Mouse (Mus musculus) heart, embryonic 11.5 days (tissue): ENCODE measurements around the gene Pde8b. TPM values are rescaled to one million over a fixed set of nuclear protein-coding genes. Genes with fewer than 3 reads are reported as not detected.

ENCODE experiments used
- ATAC-seq: fragments of 200-750 bp; cut with Nextera tagmentation; replicated peaks from 2 replicates; pipeline ENCODE4 v1.8.0; 2017; ENCODE audit warnings: moderate library complexity; ENCODE audit not compliant: insufficient number of reproducible peaks, low FRiP score, low TSS enrichment
- H3K27ac ChIP-seq: fragments of 300-500 bp; sonication (generic); 2 replicates; pipeline ENCODE4 v1.5.1; 2014; ENCODE audit warnings: mild to moderate bottlenecking, low read depth, low read length
- H3K27me3 ChIP-seq: fragments of 300-500 bp; sonication (generic); 2 replicates; pipeline ENCODE4 v1.6.1; 2014; ENCODE audit warnings: mild to moderate bottlenecking, low read length, mixed read lengths; ENCODE audit not compliant: control insufficient read depth, insufficient read depth
- H3K36me3 ChIP-seq: fragments of 300-500 bp; sonication (generic); 2 replicates; pipeline ENCODE4 v1.6.1; 2014; ENCODE audit warnings: mild to moderate bottlenecking, low read length, moderate library complexity, mixed read lengths; ENCODE audit not compliant: control insufficient read depth, insufficient read depth
- H3K4me1 ChIP-seq: fragments of 300-500 bp; sonication (generic); 2 replicates; pipeline ENCODE4 v1.6.1; 2014; ENCODE audit warnings: low read length; ENCODE audit not compliant: control insufficient read depth, insufficient read depth
- H3K4me2 ChIP-seq: fragments of 300-500 bp; sonication (generic); 2 replicates; pipeline ENCODE4 v1.6.1; 2014; ENCODE audit warnings: mild to moderate bottlenecking, moderate library complexity
- H3K4me3 ChIP-seq: fragments of 300-500 bp; sonication (generic); 2 replicates; pipeline ENCODE4 v1.5.1; 2014; ENCODE audit warnings: low read depth, low read length
- H3K9ac ChIP-seq: fragments of 300-500 bp; sonication (generic); 2 replicates; pipeline ENCODE4 v1.6.1; 2014; ENCODE audit warnings: mild to moderate bottlenecking, low read depth, low read length, moderate library complexity
- H3K9me3 ChIP-seq: fragments of 300-500 bp; sonication (generic); replicated peaks from 2 replicates; pipeline ENCODE4 v1.6.1; 2016; ENCODE audit warnings: low read length; ENCODE audit not compliant: control insufficient read depth
- WGBS: fragments of 180-500 bp; shearing (Covaris S2); extraction: QIAGEN DNeasy Blood & Tissue Kit; methylation state at CpG from one replicate; pipeline ENCODE4 v1.1.7; 2014; ENCODE audit not compliant: insufficient replicate concordance; 5-methylcytosine and 5-hydroxymethylcytosine counted together
- polyA plus RNA-seq: library from polyadenylated mRNA; unstranded; fragments of >200 nt; fragmentation: Nextera tagmentation; extraction: Ambion mirVana; gene quantifications from 2 replicates; pipeline ENCODE4 v1.2.1, GENCODE M21; 2014

Pde8b gene
- polyA plus RNA-seq, result 0.69 and 1.3 TPM in 2 replicates

- Histone ChIP-seq H3K9ac (no peak within 1 kb of the TSS), H3K4me1 (no peaks in the 10 kb centered on the region; the same call in 1 of the 2 replicates), H3K27me3 (peaks cover 34% of the 10 kb centered on the region), H3K9me3 (no peaks in the 10 kb centered on the region), H3K4me3 (peak within 1 kb of the TSS; percentile 39), H3K36me3 (no peaks in the 10 kb centered on the region), H3K27ac (no peak within 1 kb of the TSS), H3K4me2 (peak within 1 kb of the TSS; percentile 80)
- ATAC-seq, result no peak
- 5% methylated on average over 37 of the region's 37 CpGs for WGBS
Measured at GRCm38 (mm10) chr13:95249511-95250456, at the start of gene Pde8b. Gene Pde8b (minus strand): TSS chr13:95250336.

- Histone ChIP-seq H3K27me3 (no peaks in the 10 kb centered on the region), H3K9ac (no peak overlapping the region), H3K9me3 (no peaks in the 10 kb centered on the region), H3K27ac (no peak overlapping the region), H3K4me3 (no peak overlapping the region), H3K36me3 (no peaks in the 10 kb centered on the region), H3K4me2 (no peak overlapping the region), H3K4me1 (no peaks in the 10 kb centered on the region)
- WGBS, result 82% methylated on average over 4 of the region's 4 CpGs
- no peak for ATAC-seq
Measured at GRCm38 (mm10) chr13:95291983-95292382, 41.8 kb upstream of the Pde8b start.

- 77% methylated on average over 7 of the region's 7 CpGs for WGBS
- Histone ChIP-seq H3K9me3 (no peaks in the 10 kb centered on the region), H3K27ac (no peak overlapping the region), H3K9ac (no peak overlapping the region), H3K4me2 (no peak overlapping the region), H3K4me1 (no peaks in the 10 kb centered on the region), H3K36me3 (no peaks in the 10 kb centered on the region), H3K4me3 (no peak overlapping the region), H3K27me3 (no peaks in the 10 kb centered on the region)
- ATAC-seq, result no peak
Measured at GRCm38 (mm10) chr13:95288027-95288426, 37.9 kb upstream of the Pde8b start.

DNA sequence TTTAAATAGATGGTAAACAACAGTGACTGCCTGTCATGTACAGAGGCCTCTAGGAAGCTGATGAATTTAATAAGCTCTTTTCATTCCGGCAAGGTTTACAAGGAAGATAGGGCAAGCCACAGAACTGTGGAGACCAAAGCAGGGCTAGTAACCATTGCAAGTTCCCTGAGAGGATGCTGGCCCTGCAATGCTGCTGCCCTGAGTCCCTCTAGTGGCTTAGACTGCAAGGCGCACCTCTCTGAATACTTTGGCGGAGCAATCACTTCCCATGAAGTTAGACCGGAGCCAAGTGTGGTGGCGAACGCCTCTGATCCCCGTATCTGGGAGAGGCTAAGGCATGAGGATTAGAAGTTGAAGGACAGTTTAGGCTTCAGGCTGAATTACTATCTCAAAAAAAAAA, 36.9 kb upstream of the Pde8b start:
- no peak overlapping the region for H3K27ac ChIP-seq
- 3% methylated on average over 7 of the region's 7 CpGs for WGBS
- H3K9ac ChIP-seq, result no peak overlapping the region
- ATAC-seq, result no peak
- H3K27me3 ChIP-seq, result no peaks in the 10 kb centered on the region
- H3K36me3 ChIP-seq, result no peaks in the 10 kb centered on the region
- H3K4me2 ChIP-seq, result no peak overlapping the region
- no peak overlapping the region for H3K4me3 ChIP-seq
- H3K9me3 ChIP-seq, result no peaks in the 10 kb centered on the region
- H3K4me1 ChIP-seq, result no peaks in the 10 kb centered on the region

DNA sequence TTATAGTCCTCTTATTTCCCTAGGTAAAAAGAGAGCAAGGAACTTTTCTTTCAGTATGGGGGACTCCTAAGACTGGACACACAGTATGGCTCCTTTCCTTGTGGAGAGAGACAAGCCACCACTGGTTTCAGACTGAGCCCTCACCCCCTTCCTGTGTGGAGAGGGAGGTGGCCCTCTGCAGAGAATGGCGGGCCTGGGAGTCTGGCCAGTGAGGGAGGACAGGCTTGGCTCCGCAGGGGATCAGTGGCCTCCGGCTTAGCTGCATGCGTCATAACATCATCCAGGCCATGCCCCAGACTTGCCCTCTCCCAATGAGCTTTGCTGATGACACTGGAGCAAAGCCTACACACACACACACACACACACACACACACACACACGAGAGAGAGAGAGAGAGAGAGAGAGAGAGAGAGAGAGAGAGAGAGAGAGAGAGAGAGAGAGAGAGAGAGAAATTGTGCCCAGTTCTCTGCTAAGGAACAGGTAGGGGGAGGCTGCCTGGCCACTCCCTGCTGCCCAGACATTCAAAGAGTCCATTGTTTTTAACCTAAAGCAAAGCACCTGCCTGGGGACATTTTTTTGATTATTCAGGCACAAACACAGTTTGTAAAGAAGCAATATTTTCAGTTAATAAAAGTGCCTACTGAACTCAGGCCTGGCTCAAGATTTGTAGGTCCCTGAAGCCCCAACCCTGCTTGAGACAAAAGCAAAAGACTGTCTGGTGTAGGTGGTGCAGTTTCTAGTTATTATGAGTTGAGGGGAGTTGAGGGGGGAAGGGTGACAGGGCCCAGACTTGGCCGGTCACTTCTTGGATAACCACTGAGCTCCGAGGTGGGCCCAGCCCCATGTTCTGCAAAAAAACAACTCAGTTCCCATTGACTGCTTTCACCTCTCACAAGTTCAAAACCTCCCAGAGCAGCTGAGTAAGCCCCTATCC, 31.9 kb upstream of the Pde8b start:
- H3K4me3 ChIP-seq, result no peak overlapping the region
- WGBS, result 42% methylated on average over 6 of the region's 7 CpGs
- no peak for ATAC-seq
- no peak overlapping the region for H3K9ac ChIP-seq
- no peaks in the 10 kb centered on the region for H3K9me3 ChIP-seq
- no peak overlapping the region for H3K27ac ChIP-seq
- no peak overlapping the region for H3K4me2 ChIP-seq
- H3K36me3 ChIP-seq, result no peaks in the 10 kb centered on the region
- H3K27me3 ChIP-seq, result no peaks in the 10 kb centered on the region
- no peaks in the 10 kb centered on the region for H3K4me1 ChIP-seq

DNA sequence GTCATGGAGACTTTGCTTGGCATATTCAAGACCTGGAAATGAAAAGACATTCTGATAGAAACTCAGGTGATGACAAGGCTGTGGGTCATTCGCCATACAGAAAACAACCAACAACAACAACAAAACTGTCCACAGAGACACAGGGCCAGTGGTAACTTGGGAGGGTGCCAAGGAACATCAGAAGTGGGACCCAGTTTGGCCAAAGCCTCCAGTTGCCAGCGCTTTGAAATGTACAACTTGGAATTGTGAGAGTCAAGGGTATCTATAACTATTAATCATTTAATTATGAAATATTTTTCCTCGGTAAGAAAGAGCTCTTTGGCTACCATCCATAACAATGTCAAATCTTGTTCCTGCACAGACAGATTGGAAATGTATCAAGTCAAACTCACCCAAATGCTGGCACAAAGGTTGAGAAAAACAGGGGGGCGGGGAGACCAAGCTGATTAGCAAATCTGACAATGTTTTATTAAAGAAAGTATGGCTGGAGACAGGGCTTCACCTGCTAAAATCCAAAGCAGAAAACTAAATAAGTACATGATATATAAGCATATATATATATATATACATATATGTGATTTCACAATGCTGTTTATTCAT, 28.4 kb upstream of the Pde8b start:
- 79% methylated on average over 4 of the region's 4 CpGs for WGBS
- H3K4me3 ChIP-seq, result no peak overlapping the region

GRCm38 (mm10) chr13:95264691-95265090, 14.6 kb upstream of the Pde8b start:
- Histone ChIP-seq H3K36me3 (no peaks in the 10 kb centered on the region), H3K27ac (no peak overlapping the region), H3K9ac (no peak overlapping the region), H3K4me1 (peaks cover 4% of the 10 kb centered on the region; the same call in 1 of the 2 replicates), H3K4me3 (no peak overlapping the region), H3K27me3 (no peaks in the 10 kb centered on the region), H3K9me3 (no peaks in the 10 kb centered on the region), H3K4me2 (no peak overlapping the region)
- no peak for ATAC-seq
- WGBS, result 59% methylated on average over 5 of the region's 5 CpGs

More for the DNA sequence above, 28.4 kb upstream of the Pde8b start:
- Histone ChIP-seq H3K9me3 (no peaks in the 10 kb centered on the region), H3K27me3 (no peaks in the 10 kb centered on the region), H3K4me2 (no peak overlapping the region), H3K36me3 (no peaks in the 10 kb centered on the region), H3K9ac (no peak overlapping the region), H3K27ac (no peak overlapping the region), H3K4me1 (no peaks in the 10 kb centered on the region)
- ATAC-seq, result no peak
